Mouse (Mus musculus): ENCODE measurements at regions not wholly inside any gene's neighbourhood (a gene's known extent, or its start where the extent isn't known, plus 50 kb on each side); places are given as distances from the start of the nearest gene placed in this dataset.

- no peak for TF ChIP-seq MEF2A (IDR thresholded peaks at IDR 0.05; ENCODE audit: extremely low read depth, insufficient replicate concordance, low read depth, low read length, poor library complexity, severe bottlenecking)
- TF ChIP-seq EP300 (IDR thresholded peaks at IDR 0.05; ENCODE audit: low read depth in 1 of 2, low read length in 2 of 2), result no peak
- TF ChIP-seq USF2 (IDR thresholded peaks at IDR 0.05; ENCODE audit: borderline replicate concordance in 1 of 2, insufficient read depth in 1 of 2, low read depth in 1 of 2, low read length in 2 of 2), result no peak
- TF ChIP-seq CTCF (IDR thresholded peaks at IDR 0.05 in 2 of 3, conservative IDR thresholded peaks at IDR 0.05 in 1 of 3; ENCODE audit: control insufficient read depth in 1 of 3, insufficient read depth in 1 of 3, low read depth in 2 of 3, low read length in 3 of 3, poor library complexity in 1 of 3, severe bottlenecking in 1 of 3), result no peak
- no peak for TF ChIP-seq MXI1 (IDR thresholded peaks at IDR 0.05; ENCODE audit: low read depth, low read length)
- no peak for TF ChIP-seq ZC3H11A (IDR thresholded peaks at IDR 0.05; ENCODE audit: low read depth, low read length)
- no peak for TF ChIP-seq MAZ (IDR thresholded peaks at IDR 0.05; ENCODE audit: low read depth, low read length)
- TF ChIP-seq TAL1 (IDR thresholded peaks at IDR 0.05; ENCODE audit: low read length), result no peak
These were observed 173.0 kb upstream of the Kit start for GRCm38 (mm10) chr5:75401734-75402133.

Measured in MEL (cell line).